Mouse (Mus musculus) right cerebral cortex, postnatal 25 days (tissue): Measurements from ENCODE around the gene Gm17018.
A peak's percentile ranks its signal among the peaks of the same experiment; 100 is the strongest.

Experiments
- DNase-seq: peaks from one replicate; pipeline ENCODE4 v3.0.0; 2022

Gene Gm17018

DNA sequence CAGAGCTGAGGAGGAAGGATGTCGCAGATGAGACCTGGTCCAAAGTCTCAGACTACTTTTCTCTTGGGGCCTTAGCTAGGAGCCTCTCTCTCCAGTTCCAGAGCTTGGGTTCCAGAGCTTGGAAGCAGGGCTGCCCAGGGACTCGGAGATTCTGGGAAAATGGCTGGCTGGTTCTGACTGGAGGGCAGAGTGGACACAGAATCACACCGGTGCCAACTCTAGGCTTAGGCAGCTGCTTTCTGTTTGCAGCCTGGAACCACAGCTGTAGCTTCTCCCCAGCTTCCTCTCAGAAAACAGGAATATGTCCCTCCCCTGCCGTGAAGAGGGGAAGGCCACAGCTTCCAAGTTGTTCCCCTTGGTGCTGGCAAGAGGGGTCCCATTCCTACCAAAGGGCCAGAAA lies 10.5 kb upstream of the Gm17018 start:
- DNase-seq: no peak

DNA sequence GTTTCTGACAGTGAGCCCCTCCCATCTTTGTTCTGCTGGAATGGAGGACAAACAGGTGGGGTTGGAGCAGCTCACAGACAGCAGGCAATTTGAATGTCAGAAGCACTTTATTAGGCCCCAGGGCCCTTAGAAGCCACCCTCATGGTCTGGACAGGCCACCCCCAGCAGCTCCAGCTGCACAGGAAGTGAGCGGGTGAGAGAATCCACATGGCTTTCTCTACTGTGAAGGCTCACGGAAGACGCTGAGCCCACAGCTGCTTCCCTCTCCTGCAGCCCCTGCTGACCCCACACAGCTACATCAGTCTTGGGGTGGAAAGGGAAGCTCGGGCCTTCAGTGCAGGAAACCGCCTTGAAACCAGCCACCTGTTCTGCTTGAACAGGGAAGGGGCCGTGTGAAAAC lies 8.2 kb upstream of the Gm17018 start:
- no peak for DNase-seq

DNA sequence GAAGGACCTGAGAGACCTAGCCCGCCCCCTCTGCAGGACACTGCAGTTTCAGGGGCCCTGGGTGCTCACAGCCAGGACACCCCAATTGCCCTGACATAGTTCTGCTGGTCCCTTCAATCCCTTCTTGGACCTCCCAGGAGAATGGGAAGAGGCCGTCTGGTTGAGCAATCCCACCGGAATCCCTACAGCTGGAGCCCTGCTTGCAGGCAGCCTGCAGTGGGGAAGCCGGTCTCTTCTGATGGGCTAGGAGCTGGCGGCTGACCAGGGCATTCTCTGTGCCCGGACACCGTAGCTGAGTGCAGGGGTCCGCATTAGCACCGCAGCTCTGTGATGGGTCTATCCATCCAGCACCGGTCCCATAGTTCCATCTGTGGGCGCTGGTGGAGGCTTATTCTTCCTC lies 6.3 kb upstream of the Gm17018 start:
- DNase-seq: no peak

DNA sequence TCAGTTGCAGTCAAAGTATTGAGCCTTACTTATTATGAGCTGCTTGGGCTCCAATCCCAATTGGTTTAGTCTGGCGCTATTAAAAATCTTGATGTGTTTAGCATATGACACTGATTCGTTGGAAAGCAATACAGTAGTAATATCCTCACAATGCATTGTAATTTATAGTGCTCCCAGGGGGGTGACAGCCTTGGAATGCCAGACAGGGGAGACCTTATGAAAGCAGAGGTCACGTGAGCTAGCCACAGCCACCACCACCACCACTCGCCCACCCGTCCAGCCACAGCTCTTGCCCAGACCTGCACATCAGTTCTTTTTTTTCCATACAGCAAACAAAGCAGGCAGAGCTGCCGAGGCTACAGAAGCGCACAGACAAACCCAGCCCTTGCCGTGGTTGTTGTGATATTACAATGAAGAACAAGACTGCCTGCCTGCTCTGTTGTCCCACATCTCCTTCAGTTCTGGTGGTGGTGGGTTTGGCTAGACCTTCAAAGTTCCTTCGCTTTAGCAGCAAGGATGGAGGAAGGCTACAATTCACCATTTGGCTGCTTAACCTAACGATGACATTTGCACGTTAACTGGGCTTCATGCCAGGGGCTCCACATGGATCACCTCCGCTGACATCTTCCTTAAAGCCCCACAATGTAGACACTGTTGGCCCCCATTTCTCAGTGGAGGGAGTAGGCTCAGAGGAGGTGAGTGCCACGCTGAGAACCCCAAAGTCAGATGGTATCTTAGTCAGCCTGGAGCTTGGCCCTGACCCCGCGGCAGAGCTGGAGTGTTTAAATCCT lies 5.7 kb downstream of the Gm17018 start:
- no peak for DNase-seq

DNA sequence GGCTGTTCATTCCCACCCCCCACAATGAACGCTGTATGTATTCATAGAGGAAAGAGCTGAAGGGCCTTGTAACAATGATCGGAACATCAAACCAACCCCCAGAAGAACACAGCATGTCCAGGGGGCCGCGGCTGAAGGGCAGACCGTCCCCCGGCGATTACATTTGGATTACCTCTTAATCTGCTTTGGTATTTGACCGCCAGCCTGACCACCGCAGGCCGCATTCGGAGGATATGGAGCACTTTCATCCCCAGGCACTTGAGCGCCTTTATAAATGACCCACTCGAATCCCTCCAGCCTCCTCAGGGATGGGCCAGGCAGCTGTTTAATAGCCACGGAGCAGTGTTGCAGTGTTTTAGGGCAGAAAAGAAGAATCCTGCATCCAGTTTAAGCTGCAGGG lies 7.0 kb downstream of the Gm17018 start:
- DNase-seq: no peak

DNA sequence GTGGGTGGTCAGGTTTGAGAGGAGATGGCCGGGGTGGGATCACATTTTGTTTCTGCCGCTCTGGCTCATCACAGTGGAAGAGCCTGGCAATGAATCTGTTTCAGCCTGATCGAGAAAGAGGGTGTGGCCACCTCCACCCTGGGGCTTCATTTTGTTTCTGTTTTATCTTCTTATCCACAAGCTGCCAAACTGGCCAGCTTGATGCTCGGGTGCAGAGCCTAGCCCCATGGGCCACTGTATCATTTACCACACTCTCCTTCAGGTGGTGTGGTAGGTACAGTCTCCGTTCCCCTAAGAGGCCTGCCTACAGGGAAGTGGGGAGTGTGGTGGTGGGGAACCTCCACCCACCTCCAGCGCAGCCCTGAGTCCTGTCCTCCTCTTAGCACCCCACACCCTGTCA lies 12.6 kb downstream of the Gm17018 start:
- no peak for DNase-seq

DNA sequence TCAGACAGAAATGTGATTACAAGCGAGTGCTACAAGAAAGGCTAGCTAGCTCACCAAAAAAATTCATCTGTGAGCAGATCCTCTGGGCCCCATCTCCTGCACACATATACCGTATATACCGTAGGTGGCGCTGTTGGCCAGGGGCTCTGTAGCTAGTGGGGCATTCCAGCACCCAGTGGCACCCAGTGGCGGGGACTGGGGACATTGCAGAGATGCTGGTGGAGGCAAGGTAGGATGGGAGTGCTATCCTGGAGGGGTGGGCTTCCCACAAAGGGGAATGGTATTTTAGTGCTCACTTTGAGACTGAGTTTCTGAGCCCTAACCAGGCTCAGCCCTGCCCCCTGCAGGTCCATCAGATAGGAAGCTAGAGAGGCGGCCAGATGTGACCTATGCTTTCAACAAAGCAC lies 13.4 kb downstream of the Gm17018 start:
- DNase-seq: peak; percentile 71

GRCm38 (mm10) chr19:45574339-45574898 lies 14.0 kb downstream of the Gm17018 start:
- DNase-seq: no peak

- DNase-seq: no peak
Measured at GRCm38 (mm10) chr19:45574941-45575631, 14.7 kb downstream of the Gm17018 start.

DNA sequence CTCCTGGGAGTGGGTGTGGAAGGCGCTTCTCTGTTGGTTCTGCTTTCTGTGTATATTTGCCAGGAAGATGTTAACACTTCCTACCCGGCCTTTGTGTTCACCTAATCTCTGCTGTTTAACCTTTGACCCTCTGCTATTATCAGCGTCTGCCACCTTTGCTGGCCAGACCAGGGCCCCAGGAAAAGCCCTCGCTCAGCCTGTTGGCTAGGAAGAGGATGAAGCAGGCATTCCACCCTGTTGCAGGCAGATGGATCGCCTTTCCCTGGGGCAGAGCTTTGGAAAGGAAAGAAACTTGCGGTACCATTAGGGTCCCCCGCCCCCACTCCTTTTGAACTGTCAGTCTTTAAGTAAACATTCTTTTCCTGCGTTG lies 15.2 kb downstream of the Gm17018 start:
- DNase-seq: no peak

GRCm38 (mm10) chr19:45577141-45577750 lies 16.8 kb downstream of the Gm17018 start:
- no peak for DNase-seq

- no peak for DNase-seq
Measured at GRCm38 (mm10) chr19:45578976-45579375, 18.6 kb downstream of the Gm17018 start.

DNA sequence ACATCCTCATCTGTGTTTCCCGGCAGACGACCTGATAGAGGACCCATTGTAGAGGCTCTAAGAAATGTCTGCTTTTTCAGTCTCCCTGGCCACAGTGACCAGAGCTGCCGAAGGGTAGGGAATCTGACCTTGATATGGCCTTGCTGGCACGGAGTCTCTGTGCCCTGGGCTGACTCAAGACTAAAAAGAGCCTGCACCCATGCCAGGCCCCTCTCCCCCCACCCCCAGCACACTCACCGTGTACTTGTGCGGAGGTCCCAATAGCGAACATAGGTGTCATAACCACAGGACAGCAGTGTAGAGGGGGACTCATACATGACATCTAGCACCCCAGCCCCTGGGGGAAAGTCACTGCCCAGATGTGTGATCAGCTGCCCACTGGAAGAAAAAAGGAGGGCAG lies 19.0 kb downstream of the Gm17018 start:
- DNase-seq: no peak

DNA sequence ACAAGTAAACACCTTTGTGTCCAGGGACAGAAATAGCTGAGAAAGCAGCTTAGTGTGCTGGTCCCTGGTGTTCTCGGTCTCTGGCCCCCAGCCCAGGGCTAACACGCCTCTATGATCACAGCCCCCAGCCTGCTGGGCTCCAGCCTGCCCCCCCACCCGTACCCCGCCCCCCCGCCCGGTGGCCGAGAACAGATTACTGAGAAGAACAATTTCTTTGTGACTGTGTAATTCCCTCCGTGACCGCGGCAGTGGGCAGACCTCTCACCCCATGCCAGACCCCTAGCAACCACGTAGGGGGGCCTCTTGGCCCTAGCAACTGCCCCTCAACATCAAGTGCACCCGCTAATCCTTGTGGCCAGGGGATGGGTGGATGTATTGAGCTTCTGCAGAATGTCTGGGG lies 19.8 kb downstream of the Gm17018 start:
- DNase-seq: no peak

DNA sequence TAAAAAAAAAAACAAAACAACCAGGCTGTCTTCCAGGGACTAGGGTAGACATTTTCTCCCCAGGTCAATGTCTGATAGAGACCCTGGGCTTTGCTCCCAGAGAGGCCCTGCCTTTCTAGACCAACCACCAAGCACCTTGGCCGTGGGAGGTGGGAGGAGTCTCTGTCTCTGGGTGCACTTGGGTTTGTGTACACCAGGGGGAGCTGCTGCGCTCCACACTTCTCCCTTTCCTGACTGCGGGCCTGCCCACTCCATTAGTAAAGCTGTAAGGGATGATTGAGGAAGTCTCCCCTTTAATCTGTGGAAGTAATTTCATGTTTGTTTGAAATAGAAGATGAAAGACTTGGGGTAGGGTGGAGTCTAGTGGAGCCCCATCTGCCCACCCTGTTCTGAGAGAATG lies 20.8 kb downstream of the Gm17018 start:
- no peak for DNase-seq

DNA sequence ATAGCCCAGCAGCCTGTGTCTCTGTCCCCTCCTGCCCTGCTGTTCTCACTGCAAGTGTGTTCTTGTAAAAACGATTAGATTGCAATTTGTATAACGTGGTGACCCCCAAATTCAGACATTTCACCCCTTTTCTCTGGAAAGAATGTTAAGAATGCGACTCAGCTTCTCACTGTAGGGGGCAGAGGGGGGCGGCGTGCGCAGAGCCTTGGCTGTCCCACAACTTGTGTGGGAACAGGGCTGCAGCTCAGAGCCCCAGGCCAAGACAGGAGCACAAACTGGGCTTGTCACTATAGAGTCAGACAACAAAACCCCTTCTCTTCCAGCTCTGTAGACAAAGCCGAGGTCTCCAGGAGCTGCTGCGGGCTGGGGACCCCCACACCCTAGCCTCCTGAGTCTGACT lies 21.7 kb downstream of the Gm17018 start:
- DNase-seq: no peak

DNA sequence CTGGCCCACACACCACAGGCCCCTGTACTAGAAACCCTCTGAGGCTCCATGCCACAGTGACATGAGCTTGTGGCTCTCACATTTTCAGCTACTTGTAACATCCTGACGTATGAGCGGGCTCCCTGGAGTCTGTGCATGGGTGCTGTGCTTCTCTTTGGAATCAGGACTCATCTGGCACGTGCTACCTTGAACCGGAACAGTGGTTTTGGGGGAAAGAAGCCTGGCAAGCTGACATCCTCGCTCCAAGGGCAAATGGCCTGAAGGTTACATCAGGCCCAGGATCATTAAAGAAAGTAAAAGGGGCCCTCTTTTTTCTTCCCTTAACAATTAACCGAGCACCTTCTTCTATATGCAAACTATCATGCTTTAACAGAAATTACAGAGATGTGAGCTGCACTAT lies 22.7 kb downstream of the Gm17018 start:
- DNase-seq: no peak

DNA sequence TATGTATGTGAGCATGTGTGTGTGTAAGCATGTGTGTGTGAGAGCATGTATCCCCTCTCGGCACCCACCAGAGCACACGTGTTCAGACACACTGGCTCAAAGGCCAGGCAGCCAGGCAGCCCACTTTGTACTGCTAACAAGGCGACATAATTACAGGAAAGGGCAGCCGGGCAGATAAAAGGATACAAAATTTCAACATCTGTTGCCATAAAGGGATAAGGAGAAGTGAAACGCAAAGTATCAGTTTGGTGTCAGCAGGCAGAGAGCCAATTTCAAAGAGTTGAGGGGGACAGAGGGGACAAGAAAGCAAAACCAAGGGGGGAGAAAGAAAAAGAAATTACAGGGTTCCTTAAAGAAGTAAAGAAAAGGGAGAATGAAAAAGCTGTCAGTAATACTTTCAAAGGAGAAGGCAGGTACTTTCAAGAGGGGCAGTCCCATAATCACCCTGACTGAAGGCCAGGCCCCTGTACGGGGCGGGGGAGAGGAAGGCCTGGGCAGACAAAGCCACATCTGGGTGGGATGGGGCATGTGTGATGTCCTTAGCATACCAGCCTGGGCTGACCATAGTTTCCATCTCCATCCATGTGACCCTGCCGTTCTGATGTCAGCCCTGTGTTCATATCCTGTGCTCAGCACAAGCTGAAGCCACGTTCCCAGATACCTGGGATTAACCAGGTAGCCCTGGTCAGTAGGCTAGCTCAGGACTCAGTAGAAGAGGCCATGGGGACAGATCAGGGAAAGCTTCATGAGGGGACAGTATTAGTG lies 24.6 kb downstream of the Gm17018 start:
- no peak for DNase-seq

DNA sequence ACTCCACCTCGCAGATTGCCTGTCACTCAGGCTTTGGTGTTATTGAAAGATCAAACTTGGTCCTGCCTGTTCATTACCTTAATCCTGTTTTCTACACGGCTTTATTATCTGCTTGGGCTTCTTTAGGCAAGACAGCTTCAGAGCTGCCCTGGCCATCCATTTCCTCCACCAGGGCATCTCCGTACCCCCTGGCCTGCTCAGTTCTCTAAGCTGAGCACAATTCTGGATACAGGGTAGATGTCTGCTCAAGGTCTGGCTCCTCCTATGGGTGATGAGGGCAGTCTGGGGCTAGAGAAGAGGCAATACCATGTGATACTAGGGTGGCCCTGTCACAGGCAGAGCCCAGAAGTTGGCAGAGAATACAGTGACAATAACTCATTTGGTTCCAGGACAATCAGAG lies 26.4 kb downstream of the Gm17018 start:
- no peak for DNase-seq

DNA sequence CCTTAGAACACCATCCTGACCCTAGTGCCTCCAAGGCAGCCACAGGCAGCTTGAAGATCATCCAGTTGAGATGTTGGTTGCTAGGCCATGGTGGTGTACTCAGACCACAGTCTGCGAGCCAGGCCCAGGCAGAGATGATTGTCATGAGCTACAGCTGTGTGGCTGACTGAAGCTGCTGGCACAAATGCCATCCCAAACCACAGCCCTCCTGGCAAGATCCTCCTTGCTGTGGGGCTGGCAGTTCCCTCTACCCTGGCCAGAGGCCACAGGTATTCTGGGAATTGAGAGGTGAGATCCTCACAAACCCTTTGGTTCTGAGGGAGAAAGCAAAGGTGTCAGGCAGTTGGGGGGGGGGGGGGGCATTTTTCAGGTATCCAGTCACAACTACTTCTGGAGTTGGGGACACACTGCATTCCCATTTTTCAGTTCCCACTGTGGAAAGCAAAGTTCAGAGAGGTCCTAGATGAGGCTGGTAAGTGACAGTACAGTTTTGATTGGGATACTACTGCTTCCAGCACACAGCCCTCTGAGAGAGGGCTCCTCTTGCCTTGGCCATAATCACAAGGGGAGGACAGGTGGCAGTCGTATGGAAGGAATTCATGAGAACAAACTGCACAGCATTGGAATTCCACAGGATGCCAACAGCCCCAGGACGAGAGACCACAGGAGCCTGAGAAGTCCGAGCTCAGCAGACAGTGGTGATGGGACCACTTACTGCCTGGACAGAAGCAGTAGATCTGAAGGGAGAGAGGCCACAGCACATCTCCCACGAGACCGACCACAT lies 27.3 kb downstream of the Gm17018 start:
- no peak for DNase-seq

DNA sequence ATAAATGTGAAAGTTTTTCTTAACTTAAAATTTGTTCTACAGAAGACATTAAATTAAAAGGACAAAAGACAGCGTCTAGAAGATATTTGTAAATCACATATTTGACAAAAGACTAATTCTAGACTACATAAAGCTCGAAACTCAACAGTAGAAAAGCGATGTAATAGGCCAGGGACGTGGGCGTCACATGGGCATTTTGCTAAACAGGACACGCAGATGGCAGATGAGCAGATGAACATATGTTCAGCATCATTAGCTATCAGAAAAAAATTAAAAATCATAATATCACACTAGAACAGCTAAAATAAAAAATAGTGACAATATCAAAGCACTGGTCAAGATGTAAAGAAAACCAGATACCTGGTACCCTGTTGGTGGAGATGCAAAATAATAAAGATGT lies 29.3 kb downstream of the Gm17018 start:
- no peak for DNase-seq

DNA sequence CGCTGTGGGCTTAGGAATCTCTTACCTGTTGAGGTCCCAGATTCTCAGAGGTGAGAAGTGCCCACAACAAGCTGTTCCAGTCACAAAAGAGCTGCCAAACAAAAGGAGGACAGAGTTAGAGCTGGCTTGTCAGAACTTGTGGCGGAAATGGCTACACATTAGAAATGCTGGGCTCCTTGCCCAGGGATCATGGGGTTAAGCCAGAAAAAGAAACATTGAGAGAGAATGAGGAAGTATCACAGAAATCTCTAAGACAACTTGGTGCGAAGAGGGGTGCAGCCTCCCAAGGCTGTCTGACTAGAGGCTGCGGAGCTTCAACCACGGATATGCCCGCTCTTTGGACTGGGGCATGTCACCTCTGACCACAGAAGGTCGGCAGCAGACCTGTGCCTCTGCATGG lies 31.3 kb downstream of the Gm17018 start:
- no peak for DNase-seq
